Mouse (Mus musculus) skeletal muscle tissue, postnatal 0 days (tissue): ENCODE measurements around the gene Lrrc43. TPM values are rescaled to one million over a fixed set of nuclear protein-coding genes. Genes with fewer than 3 reads are reported as not detected.

ENCODE experiments used
- microRNA-seq, 2 experiments: library from miRNA; unstranded; fragments of <30 nt; microRNA quantifications; one replicate each; pipeline ENCODE4; 2016
- polyA plus RNA-seq: library from polyadenylated mRNA; unstranded; fragments of >200 nt; fragmentation: Nextera tagmentation; extraction: Ambion mirVana; gene quantifications from 2 replicates; pipeline ENCODE4 v1.2.1, GENCODE M21; 2015

Gene Lrrc43
- polyA plus RNA-seq = not detected in 2 replicates

DNA sequence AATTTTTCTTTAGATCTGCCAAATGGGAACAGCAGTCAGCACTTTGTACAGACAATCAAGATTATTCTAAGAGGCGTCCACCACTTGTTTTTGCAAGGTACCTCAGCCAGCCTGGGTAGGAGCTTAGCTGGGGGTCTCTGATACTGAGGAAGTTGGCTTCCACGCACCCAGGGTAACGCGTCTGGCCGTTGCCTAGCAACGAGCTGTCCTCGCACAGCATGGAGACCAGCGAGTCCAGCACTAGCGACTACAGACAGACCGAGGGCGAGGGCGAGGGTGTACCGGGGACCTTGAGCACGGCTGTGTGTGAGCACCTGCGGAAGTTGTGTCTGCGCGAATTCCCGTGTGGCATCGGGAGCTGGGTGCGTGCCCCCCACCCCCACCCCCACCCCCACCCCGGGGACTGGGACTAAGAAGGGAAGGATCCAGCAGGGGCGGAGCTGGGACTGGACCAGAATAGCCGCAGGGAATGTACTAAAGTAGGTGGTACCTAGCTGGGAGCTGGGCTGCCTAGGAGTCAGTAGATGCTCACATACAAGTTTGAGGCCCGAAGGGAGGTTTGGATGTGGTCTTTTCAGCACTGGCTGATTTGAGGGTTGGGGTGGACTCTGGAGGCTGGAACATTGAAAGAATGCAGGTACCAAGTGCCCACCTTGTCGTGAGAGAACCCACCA is at the start of gene Lrrc43, which contains the start of gene Il31:
TSS of gene Lrrc43 (plus strand) at position 194 of the 674 bp plus-strand sequence.
TSS of gene Il31 (minus strand) at position 378 of the 674 bp plus-strand sequence.

DNA sequence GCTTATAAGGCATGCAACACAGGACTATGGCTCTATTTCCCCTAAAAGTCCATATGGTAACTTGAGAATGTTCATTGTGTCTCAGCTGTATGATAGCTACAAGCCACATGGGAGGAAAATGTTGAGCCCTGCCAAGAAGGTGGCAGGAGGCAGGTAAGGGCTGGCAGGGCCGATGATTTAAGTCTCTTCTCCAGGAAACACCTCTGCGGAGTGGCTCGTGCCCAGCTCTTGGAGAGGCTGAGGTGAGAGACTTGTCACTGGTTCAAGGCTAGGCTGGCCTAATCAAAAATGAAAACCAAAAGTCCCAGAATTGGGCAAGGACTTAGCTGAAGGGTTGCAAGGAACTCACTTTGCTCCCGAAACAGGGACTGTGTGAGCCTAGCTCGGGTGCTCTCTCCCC is 21.1 kb downstream of the Lrrc43 start, which contains the start of gene B3gnt4:
TSS of gene B3gnt4 (plus strand) at position 301 of the 400 bp plus-strand sequence.

GRCm38 (mm10) chr5:123523692-123524392 is 34.7 kb downstream of the Lrrc43 start, which contains the start of gene Diablo:
Diablo (minus strand) TSS chr5:123524176.

DNA sequence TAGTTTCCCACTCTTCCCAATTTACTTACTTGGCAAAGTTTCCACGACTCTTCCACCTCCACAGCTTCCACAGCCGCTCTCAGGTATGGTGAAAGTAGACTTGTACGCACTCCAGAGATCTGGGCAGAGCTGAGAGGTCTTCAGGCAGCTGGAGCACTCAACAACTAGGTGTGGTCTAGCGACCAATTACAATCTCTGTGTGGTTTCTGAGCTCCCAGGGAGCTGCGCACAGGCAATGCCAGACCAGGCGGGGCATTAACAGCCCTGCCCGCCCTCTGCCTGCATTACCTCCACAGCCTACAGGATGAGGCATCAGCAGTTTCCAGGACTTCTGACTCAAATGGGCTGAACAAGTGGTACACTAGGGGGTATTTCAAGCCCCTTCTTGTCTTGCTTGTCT is 36.2 kb downstream of the Lrrc43 start, which contains the start of gene Gm49027:
TSS of gene Gm49027 (minus strand) at position 208 of the 400 bp plus-strand sequence.

Small RNAs within 50 kb of the gene (microRNA-seq; reads per million reads assigned to microRNA genes)
- gene Mir7647 = 0.20 to 0.64 reads per million in 2 experiments

Other genes with a start within 250 kb of the Lrrc43 start
- 3.0 and 3.3 TPM in 2 replicates for gene Wdr66, start 237.2 kb upstream of the Lrrc43 start, polyA plus RNA-seq
- gene Bcl7a, start 145.5 kb upstream of the Lrrc43 start, polyA plus RNA-seq = 14.2 and 16.1 TPM in 2 replicates
- 24.9 and 29.9 TPM in 2 replicates for gene Mlxip, start 94.5 kb upstream of the Lrrc43 start, polyA plus RNA-seq
- gene Il31, start 184 bp downstream of the Lrrc43 start, polyA plus RNA-seq = not detected in 2 replicates
- 0.10 TPM in 2 replicates for gene B3gnt4, start 21.2 kb downstream of the Lrrc43 start, polyA plus RNA-seq
- 71.7 and 77.1 TPM in 2 replicates for gene Diablo, start 34.9 kb downstream of the Lrrc43 start, polyA plus RNA-seq
- gene Gm49027, start 36.2 kb downstream of the Lrrc43 start, polyA plus RNA-seq = not detected in 2 replicates
- 17.9 and 18.5 TPM in 2 replicates for gene Vps33a, start 83.7 kb downstream of the Lrrc43 start, polyA plus RNA-seq
- gene Clip1, start 195.3 kb downstream of the Lrrc43 start, polyA plus RNA-seq = 45.1 and 46.2 TPM in 2 replicates
- 33.6 and 33.9 TPM in 2 replicates for gene Zcchc8, start 231.8 kb downstream of the Lrrc43 start, polyA plus RNA-seq